Mouse (Mus musculus): ENCODE data around the gene Tfb2m. TPM values are rescaled to one million over a fixed set of nuclear protein-coding genes. Genes with fewer than 3 reads are reported as not detected.

The Tfb2m gene
- polyA plus RNA-seq, 1 experiment from 2014 or later: 33.6 TPM

DNA sequence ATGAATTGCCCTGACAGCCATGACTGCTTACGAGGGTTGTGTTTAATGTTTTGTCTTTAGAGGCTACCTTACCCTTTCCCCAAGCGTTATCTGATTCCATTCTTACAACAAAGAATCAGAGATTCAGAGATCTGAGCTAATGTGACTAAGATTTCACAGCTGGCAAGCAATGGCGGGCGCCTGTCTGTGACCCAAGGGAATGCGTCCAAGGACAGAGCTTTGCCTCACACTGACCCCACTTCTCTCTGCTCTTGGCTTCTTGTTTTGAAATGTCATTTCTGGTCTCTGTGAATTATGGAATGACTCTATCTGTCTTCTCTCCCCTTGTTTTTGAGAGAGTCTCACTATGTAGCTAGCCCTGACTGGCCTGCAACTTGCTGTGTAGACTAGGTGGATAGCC, 17.9 kb upstream of the Tfb2m start:
- no peak for ATAC-seq (ENCODE audit: low read depth)
- Histone ChIP-seq H3K9me3 (ENCODE audit: control insufficient read depth, low read length) (no peaks in the 10 kb centered on the region), H3K4me3 (ENCODE audit: low read length) (no peak overlapping the region), H3K27ac (ENCODE audit: low read length) (no peak overlapping the region), H3K36me3 (ENCODE audit: control insufficient read depth, insufficient read depth, low read length) (no peaks in the 10 kb centered on the region), H3K27me3 (ENCODE audit: control insufficient read depth, insufficient read depth, low read depth, low read length) (no peaks in the 10 kb centered on the region), H3K4me1 (replicated peaks; ENCODE audit: control insufficient read depth, insufficient read depth, low read length) (peaks cover 18% of the 10 kb centered on the region; the same call in 1 of the 2 replicates), H3K9ac (ENCODE audit: low read length) (no peak overlapping the region), H3K4me2 (ENCODE audit: low read depth, low read length) (no peak overlapping the region)
- 68% methylated on average over 5 of the region's 5 CpGs for WGBS

DNA sequence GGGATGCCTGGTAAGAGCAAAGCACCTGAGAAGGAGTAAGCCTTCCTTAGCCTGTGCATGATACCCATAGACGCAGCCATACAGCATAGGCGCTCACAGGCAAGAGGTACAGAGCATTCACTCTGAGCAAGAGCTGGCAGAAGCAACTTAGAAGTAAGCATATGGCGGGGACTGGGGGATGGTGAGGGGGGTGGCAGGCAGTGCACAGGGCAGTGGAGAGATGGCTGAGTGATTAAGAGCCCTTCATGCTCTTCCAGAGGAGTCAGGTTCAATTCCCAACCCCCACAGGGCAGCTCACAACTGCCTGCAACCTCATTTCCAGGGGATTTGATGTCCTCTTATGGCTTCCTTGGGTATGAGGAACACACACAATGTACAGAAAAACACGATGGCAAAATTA, 17.1 kb upstream of the Tfb2m start:
- Histone ChIP-seq H3K4me1 (replicated peaks; ENCODE audit: control insufficient read depth, insufficient read depth, low read length) (peaks cover 11% of the 10 kb centered on the region; the same call in 1 of the 2 replicates), H3K27ac (ENCODE audit: low read length) (no peak overlapping the region), H3K9ac (ENCODE audit: low read length) (no peak overlapping the region), H3K36me3 (ENCODE audit: control insufficient read depth, insufficient read depth, low read length) (no peaks in the 10 kb centered on the region), H3K4me3 (ENCODE audit: low read length) (no peak overlapping the region), H3K4me2 (ENCODE audit: low read depth, low read length) (no peak overlapping the region), H3K27me3 (ENCODE audit: control insufficient read depth, insufficient read depth, low read depth, low read length) (no peaks in the 10 kb centered on the region), H3K9me3 (ENCODE audit: control insufficient read depth, low read length) (no peaks in the 10 kb centered on the region)
- ATAC-seq (ENCODE audit: low read depth): no peak
- WGBS: 69% methylated on average over 4 of the region's 4 CpGs

DNA sequence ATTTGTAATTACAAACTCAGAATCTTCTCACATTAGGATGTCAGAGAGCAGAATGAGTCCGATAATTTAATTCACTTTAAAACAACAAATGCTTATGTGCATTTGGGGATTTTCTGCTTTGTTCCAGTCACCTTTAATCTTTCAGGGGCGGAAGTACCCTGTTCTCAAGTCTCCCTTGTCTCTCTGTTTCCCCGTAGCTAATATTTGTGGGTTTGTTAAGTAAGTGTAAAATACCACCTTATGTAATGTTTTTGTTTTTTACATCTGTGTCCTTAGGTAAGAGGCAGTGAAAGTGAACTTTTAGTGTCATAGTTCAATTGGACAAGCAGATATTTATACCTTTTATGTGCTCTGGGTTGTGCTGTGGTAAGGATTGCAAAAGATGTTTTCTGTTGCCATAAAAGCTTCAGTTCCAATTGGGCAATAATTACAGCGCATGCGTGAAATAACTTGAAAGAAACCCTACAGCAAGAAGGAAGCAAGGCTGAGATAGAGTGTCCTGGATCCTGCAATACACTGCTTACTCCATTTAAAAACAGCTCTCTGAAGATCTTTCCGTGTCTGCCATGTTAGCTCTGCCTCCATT, 14.9 kb upstream of the Tfb2m start:
- Histone ChIP-seq H3K9ac (ENCODE audit: low read length) (no peak overlapping the region), H3K36me3 (ENCODE audit: control insufficient read depth, insufficient read depth, low read length) (no peaks in the 10 kb centered on the region), H3K4me2 (ENCODE audit: low read depth, low read length) (no peak overlapping the region), H3K4me1 (replicated peaks; ENCODE audit: control insufficient read depth, insufficient read depth, low read length) (peaks cover 4% of the 10 kb centered on the region; the same call in 1 of the 2 replicates), H3K9me3 (ENCODE audit: control insufficient read depth, low read length) (no peaks in the 10 kb centered on the region), H3K4me3 (ENCODE audit: low read length) (no peak overlapping the region), H3K27ac (ENCODE audit: low read length) (no peak overlapping the region), H3K27me3 (ENCODE audit: control insufficient read depth, insufficient read depth, low read depth, low read length) (no peaks in the 10 kb centered on the region)
- 87% methylated on average over 6 of the region's 6 CpGs for WGBS
- ATAC-seq (ENCODE audit: low read depth): no peak

DNA sequence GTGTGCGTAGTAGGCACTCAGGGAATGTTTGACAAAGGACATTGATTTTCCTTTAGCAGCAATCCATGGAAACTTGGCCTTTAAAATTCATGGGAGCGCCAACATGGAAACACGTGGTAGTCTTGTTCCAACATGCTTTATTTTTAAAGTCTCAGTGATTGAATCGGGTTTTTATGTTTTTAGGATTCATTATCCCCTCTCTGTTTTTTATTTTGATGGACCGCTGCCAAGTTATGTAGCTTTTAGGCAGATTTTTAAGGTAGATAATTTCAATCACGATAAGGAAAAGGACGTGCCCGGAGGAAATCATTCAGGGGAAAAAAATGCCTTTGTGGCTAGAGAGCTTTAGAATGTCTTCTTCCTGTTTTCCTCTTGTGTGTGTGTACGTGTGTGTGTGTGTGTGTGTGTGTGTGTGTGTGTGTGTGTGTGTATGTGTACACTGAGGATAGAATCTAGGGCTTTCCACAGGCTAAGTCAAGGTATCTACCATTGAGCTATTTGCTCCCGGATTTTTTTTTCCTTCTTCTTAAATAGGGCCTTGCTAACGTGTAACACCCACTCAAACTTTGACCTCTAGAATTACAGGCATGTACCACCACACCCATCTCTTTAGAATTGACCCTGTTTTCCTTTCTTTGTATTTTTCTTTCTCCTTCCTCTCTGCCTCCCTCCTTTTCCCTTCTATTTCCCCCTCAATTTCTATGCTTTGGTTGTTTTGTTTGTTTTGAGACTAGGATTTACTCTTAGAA, 13.6 kb upstream of the Tfb2m start:
- ATAC-seq (ENCODE audit: low read depth): no peak
- no peaks in the 10 kb centered on the region for H3K27me3 ChIP-seq (ENCODE audit: control insufficient read depth, insufficient read depth, low read depth, low read length)
- H3K4me2 ChIP-seq (ENCODE audit: low read depth, low read length): no peak overlapping the region
- peaks cover 4% of the 10 kb centered on the region; the same call in 1 of the 2 replicates for H3K4me1 ChIP-seq (replicated peaks; ENCODE audit: control insufficient read depth, insufficient read depth, low read length)
- H3K9me3 ChIP-seq (ENCODE audit: control insufficient read depth, low read length): no peaks in the 10 kb centered on the region
- no peak overlapping the region for H3K4me3 ChIP-seq (ENCODE audit: low read length)
- H3K27ac ChIP-seq (ENCODE audit: low read length): no peak overlapping the region
- WGBS: 63% methylated on average over 11 of the region's 11 CpGs
- no peak overlapping the region for H3K9ac ChIP-seq (ENCODE audit: low read length)
- H3K36me3 ChIP-seq (ENCODE audit: control insufficient read depth, insufficient read depth, low read length): no peaks in the 10 kb centered on the region

DNA sequence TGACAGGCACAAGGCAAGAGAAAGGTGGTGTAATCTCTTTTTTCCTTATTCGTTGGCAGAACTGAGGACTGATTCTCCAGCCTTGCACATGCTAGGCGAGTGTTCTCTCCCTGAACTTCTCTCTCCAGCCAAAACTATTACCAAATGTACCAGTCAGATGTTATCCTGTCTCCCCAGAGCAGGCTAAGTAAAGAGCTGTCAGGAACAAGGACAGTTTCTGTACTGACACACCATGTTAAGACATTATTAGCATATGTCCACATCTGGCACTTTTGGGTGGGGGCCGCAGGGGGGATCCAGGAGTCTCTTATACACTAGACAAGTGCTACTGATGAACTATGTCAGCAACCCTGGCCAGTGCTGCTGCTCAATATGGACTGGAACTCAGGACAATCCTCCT, 10.9 kb upstream of the Tfb2m start:
- Histone ChIP-seq H3K9me3 (ENCODE audit: control insufficient read depth, low read length) (no peaks in the 10 kb centered on the region), H3K4me1 (replicated peaks; ENCODE audit: control insufficient read depth, insufficient read depth, low read length) (peaks cover 14% of the 10 kb centered on the region), H3K36me3 (ENCODE audit: control insufficient read depth, insufficient read depth, low read length) (no peaks in the 10 kb centered on the region), H3K27ac (ENCODE audit: low read length) (no peak overlapping the region), H3K4me2 (ENCODE audit: low read depth, low read length) (no peak overlapping the region), H3K9ac (ENCODE audit: low read length) (no peak overlapping the region), H3K4me3 (ENCODE audit: low read length) (no peak overlapping the region), H3K27me3 (ENCODE audit: control insufficient read depth, insufficient read depth, low read depth, low read length) (no peaks in the 10 kb centered on the region)
- WGBS: 72% methylated on average over 3 of the region's 3 CpGs
- ATAC-seq (ENCODE audit: low read depth): no peak

DNA sequence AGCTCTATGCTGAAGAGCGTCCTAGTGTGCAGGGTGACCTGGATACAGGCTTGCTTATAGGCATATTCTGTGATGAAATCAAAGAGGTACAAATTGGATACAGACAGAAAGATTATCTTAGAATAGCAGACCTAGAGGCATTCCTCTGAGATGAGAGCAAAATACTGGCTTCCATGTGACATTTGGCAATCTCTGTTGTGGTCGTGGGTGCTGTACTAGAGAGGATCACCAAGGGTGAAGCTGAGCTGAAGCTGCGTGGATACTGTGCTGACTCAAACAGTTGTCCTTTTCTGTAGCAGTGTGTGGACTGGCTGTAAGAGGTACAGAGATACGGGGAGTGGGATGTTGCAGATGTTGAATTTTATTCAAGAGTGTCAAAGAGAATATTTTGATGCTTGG, 7.9 kb upstream of the Tfb2m start:
- Histone ChIP-seq H3K9me3 (ENCODE audit: control insufficient read depth, low read length) (no peaks in the 10 kb centered on the region), H3K4me2 (ENCODE audit: low read depth, low read length) (no peak overlapping the region), H3K9ac (ENCODE audit: low read length) (0 out of 2 replicates have a peak overlapping the region, but pooled peaks have one; percentile 16), H3K27me3 (ENCODE audit: control insufficient read depth, insufficient read depth, low read depth, low read length) (no peaks in the 10 kb centered on the region), H3K36me3 (ENCODE audit: control insufficient read depth, insufficient read depth, low read length) (no peaks in the 10 kb centered on the region), H3K27ac (ENCODE audit: low read length) (0 out of 2 replicates have a peak overlapping the region, but pooled peaks have one; percentile 25), H3K4me3 (ENCODE audit: low read length) (no peak overlapping the region), H3K4me1 (replicated peaks; ENCODE audit: control insufficient read depth, insufficient read depth, low read length) (peaks cover 10% of the 10 kb centered on the region)
- ATAC-seq (ENCODE audit: low read depth): no peak
- WGBS: 74% methylated on average over 4 of the region's 4 CpGs

DNA sequence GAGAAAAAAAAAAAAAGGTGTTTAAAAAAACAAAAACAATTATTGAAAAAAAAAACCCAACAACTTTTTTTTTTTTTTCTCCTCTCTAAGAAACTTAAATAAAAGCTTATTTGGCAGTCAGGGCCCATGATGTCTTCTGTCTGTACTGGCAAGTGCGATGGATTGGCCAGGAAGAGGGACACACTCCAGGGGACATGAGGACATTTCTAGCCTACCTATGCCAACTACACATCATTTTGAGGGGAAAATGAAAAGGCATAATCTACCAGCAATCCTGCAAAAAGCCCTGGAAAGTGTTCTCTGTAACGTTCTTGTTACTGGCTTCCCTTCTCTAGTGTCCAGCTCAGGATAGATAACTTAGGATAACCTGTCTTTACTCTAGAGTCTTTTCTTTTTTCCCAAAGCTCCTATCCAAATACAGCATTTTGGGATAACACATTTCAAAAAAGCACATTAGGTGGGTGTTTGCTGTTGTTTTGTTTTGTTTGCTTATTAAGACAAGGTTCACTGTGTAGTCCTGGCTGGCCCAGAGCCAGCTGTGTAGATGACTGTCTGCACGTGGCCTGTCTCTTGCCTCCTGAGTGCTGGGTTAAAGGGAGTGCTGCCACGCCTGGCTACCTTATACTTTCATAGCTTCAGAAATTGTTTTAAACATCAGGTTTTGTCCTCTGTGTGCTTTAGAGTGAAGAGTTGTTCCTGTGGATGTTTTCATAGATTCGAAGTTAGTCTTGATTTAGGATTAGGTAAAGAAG, 7.3 kb upstream of the Tfb2m start:
- no peaks in the 10 kb centered on the region for H3K9me3 ChIP-seq (ENCODE audit: control insufficient read depth, low read length)
- H3K4me1 ChIP-seq (replicated peaks; ENCODE audit: control insufficient read depth, insufficient read depth, low read length): peaks cover 11% of the 10 kb centered on the region
- ATAC-seq (ENCODE audit: low read depth): no peak
- peak overlapping the region; percentile 25; the same call in 1 of the 2 replicates for H3K27ac ChIP-seq (ENCODE audit: low read length)
- no peak overlapping the region for H3K9ac ChIP-seq (ENCODE audit: low read length)
- H3K36me3 ChIP-seq (ENCODE audit: control insufficient read depth, insufficient read depth, low read length): no peaks in the 10 kb centered on the region
- H3K4me3 ChIP-seq (ENCODE audit: low read length): no peak overlapping the region
- no peaks in the 10 kb centered on the region for H3K27me3 ChIP-seq (ENCODE audit: control insufficient read depth, insufficient read depth, low read depth, low read length)
- 52% methylated on average over 5 of the region's 5 CpGs for WGBS
- H3K4me2 ChIP-seq (ENCODE audit: low read depth, low read length): no peak overlapping the region

DNA sequence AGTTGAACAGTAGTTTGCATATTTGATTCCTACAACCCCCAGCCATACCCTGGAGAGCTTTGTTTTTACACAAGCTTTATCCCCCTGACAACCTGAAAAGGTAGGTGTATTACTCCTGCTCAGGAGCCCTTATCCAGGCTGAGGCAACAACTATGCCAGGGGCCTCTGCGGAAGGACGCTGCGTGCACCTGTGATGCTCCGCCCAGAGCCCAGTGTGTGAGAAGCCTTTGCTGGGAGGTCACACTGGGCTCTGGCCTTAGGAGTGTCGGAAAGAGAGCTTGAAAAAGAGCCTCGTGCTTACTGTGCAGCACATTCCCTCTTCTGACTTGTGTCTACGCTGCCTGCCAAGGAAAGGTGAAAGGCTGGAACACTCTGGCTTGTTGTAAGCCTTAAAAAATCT, 6.7 kb upstream of the Tfb2m start:
- peaks cover 17% of the 10 kb centered on the region for H3K4me1 ChIP-seq (replicated peaks; ENCODE audit: control insufficient read depth, insufficient read depth, low read length)
- H3K27ac ChIP-seq (ENCODE audit: low read length): peak overlapping the region; percentile 62
- H3K9me3 ChIP-seq (ENCODE audit: control insufficient read depth, low read length): no peaks in the 10 kb centered on the region
- H3K4me2 ChIP-seq (ENCODE audit: low read depth, low read length): no peak overlapping the region
- H3K4me3 ChIP-seq (ENCODE audit: low read length): no peak overlapping the region
- peak; percentile 61; the same call in 1 of the 2 replicates for ATAC-seq (ENCODE audit: low read depth)
- H3K36me3 ChIP-seq (ENCODE audit: control insufficient read depth, insufficient read depth, low read length): no peaks in the 10 kb centered on the region
- H3K9ac ChIP-seq (ENCODE audit: low read length): no peak overlapping the region
- WGBS: 33% methylated on average over 7 of the region's 7 CpGs
- no peaks in the 10 kb centered on the region for H3K27me3 ChIP-seq (ENCODE audit: control insufficient read depth, insufficient read depth, low read depth, low read length)

DNA sequence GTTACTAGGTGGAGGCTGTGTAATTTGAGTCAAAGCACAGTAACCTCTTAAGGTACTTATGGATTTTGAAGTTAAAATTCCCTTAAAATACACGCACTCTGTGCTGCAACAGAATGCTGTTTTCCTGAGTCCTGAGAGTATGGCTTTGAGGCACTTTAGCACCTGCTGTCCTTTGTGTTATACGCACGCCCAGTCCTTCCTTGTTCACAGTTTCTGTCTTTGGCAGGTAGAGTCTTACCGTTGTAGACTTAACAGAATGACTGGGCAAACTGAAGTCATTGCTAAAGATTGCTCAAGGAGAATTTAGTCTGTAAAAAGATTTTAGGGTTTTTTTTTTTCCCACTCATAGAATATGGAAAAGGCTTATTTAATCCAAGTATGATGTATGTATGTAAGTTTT, 5.9 kb upstream of the Tfb2m start:
- H3K36me3 ChIP-seq (ENCODE audit: control insufficient read depth, insufficient read depth, low read length): no peaks in the 10 kb centered on the region
- H3K27ac ChIP-seq (ENCODE audit: low read length): peak overlapping the region; percentile 62
- no peaks in the 10 kb centered on the region for H3K27me3 ChIP-seq (ENCODE audit: control insufficient read depth, insufficient read depth, low read depth, low read length)
- WGBS: 53% methylated on average over 4 of the region's 4 CpGs
- 0 out of 2 replicates have a peak, but pooled peaks have one; percentile 29 for ATAC-seq (ENCODE audit: low read depth)
- H3K9ac ChIP-seq (ENCODE audit: low read length): no peak overlapping the region
- H3K9me3 ChIP-seq (ENCODE audit: control insufficient read depth, low read length): no peaks in the 10 kb centered on the region
- H3K4me1 ChIP-seq (replicated peaks; ENCODE audit: control insufficient read depth, insufficient read depth, low read length): peaks cover 23% of the 10 kb centered on the region
- no peak overlapping the region for H3K4me3 ChIP-seq (ENCODE audit: low read length)
- H3K4me2 ChIP-seq (ENCODE audit: low read depth, low read length): no peak overlapping the region

Measured in lung, embryonic 16.5 days (tissue).